Mouse (Mus musculus) liver, embryonic 16.5 days (tissue): ENCODE measurements around the gene Lrch3. TPM values are rescaled to one million over a fixed set of nuclear protein-coding genes. Genes with fewer than 3 reads are reported as not detected.

ENCODE experiments used
- ATAC-seq: fragments of 200-750 bp; cut with Nextera tagmentation; 2 replicates; pipeline ENCODE4 v1.8.0; 2017; ENCODE audit warnings: low read depth, mild to moderate bottlenecking, moderate number of reproducible peaks, moderate library complexity
- H3K27ac ChIP-seq: fragments of 300-500 bp; sonication (generic); 2 replicates; pipeline ENCODE4 v1.5.1; 2014; ENCODE audit warnings: mild to moderate bottlenecking, low read length
- H3K27me3 ChIP-seq: fragments of 300-500 bp; sonication (generic); 2 replicates; pipeline ENCODE4 v1.6.1; 2014; ENCODE audit warnings: low read depth, low read length, mixed read lengths; ENCODE audit not compliant: control insufficient read depth, insufficient read depth
- H3K36me3 ChIP-seq: fragments of 300-500 bp; sonication (generic); 2 replicates; pipeline ENCODE4 v1.6.1; 2014; ENCODE audit warnings: mild to moderate bottlenecking; ENCODE audit not compliant: control insufficient read depth, insufficient read depth
- H3K4me1 ChIP-seq: fragments of 300-500 bp; sonication (generic); 2 replicates; pipeline ENCODE4 v1.6.1; 2014; ENCODE audit warnings: low read depth, low read length, mixed read lengths; ENCODE audit not compliant: control insufficient read depth
- H3K4me2 ChIP-seq: fragments of 300-500 bp; sonication (generic); 2 replicates; pipeline ENCODE4 v1.6.1; 2014; ENCODE audit warnings: low read depth, low read length, mixed read lengths
- H3K4me3 ChIP-seq: fragments of 300-500 bp; sonication (generic); 2 replicates; pipeline ENCODE4 v1.5.1; 2014; ENCODE audit warnings: low read depth, mild to moderate bottlenecking, low read length
- H3K9ac ChIP-seq: fragments of 300-500 bp; sonication (generic); 2 replicates; pipeline ENCODE4 v1.6.1; 2014; ENCODE audit warnings: low read depth, low read length
- H3K9me3 ChIP-seq: fragments of 300-500 bp; sonication (generic); replicated peaks from 2 replicates; pipeline ENCODE4 v1.6.1; 2016; ENCODE audit warnings: low read length; ENCODE audit not compliant: control insufficient read depth
- WGBS: fragments of 180-500 bp; shearing (Covaris S2); extraction: QIAGEN DNeasy Blood & Tissue Kit; methylation state at CpG from one replicate; pipeline ENCODE4 v1.1.7; 2014; ENCODE audit not compliant: insufficient replicate concordance; 5-methylcytosine and 5-hydroxymethylcytosine counted together
- polyA plus RNA-seq: library from polyadenylated mRNA; unstranded; fragments of >200 nt; fragmentation: Nextera tagmentation; extraction: Ambion mirVana; gene quantifications from 2 replicates; pipeline ENCODE4 v1.2.1, GENCODE M21; 2015

Lrch3 gene
- polyA plus RNA-seq, 1 experiment from 2014 or later, result 5.1 TPM

DNA sequence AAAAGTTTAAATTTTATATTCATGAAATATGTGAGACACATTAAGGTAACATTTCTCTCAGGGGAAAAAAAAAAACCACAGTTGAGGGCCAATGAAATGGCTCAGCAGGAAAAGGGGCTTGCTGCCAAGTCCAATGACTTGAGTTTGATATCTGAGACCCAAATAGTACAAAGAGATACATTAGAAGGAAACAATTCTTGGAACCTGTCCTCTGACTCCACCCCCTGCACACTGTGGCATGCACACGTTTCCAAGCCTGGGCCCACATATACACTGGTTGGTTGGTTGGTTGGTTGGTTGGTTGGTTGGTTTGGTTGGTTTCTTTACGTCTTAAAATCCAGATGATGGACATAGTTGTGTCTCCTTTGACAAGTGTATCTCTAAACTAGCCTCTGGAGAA lies 102.1 kb downstream of the Lrch3 start:
- H3K4me3 ChIP-seq, result no peak overlapping the region
- H3K4me1 ChIP-seq, result no peaks in the 10 kb centered on the region
- no peak overlapping the region for H3K9ac ChIP-seq
- no peak overlapping the region for H3K4me2 ChIP-seq
- no peak overlapping the region for H3K27ac ChIP-seq
- peaks cover 8% of the 10 kb centered on the region; the same call in 1 of the 2 replicates for H3K36me3 ChIP-seq
- no peaks in the 10 kb centered on the region for H3K27me3 ChIP-seq
- ATAC-seq, result no peak
- no peaks in the 10 kb centered on the region for H3K9me3 ChIP-seq
- 64% methylated on average over 2 of the region's 2 CpGs for whole genome bisulfite sequencing

DNA sequence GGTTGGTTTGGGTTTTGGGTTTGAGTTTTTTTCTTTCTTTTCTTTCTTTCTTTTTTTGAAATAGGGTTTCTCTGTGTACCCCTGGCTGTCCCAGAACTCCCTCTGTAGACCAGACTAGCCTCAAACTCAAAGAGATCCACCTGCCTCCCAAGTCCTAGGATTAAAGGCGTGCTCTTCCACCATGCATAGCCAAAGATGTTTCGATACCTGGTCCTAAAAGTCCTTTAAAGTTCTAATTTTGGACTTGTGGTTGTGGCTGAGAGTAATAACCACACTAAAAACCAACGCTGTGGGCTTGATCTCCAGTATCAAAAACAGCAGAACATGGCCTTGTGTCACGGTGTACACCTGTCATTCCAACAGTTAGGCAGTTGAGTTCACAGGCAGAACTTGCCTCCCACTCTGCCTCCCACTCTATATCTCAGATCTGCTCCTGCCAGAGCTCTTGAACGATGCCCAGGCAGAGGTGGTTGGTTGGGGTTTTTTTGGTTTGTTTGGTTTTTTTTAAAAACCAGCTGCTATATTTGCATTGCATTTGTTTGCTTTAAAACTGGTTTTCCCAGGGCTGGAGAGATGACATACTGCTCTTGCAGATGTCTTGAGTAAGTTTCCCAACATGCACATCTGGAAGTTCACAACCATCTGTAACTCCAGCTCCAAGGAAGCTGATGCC lies 103.9 kb downstream of the Lrch3 start:
- H3K36me3 ChIP-seq, result peaks cover 4% of the 10 kb centered on the region; the same call in 1 of the 2 replicates
- H3K4me1 ChIP-seq, result no peaks in the 10 kb centered on the region
- H3K4me2 ChIP-seq, result no peak overlapping the region
- 62% methylated on average over 5 of the region's 5 CpGs for WGBS
- no peaks in the 10 kb centered on the region for H3K27me3 ChIP-seq
- H3K9ac ChIP-seq, result no peak overlapping the region
- no peak for ATAC-seq
- no peaks in the 10 kb centered on the region for H3K9me3 ChIP-seq
- H3K4me3 ChIP-seq, result no peak overlapping the region
- no peak overlapping the region for H3K27ac ChIP-seq

DNA sequence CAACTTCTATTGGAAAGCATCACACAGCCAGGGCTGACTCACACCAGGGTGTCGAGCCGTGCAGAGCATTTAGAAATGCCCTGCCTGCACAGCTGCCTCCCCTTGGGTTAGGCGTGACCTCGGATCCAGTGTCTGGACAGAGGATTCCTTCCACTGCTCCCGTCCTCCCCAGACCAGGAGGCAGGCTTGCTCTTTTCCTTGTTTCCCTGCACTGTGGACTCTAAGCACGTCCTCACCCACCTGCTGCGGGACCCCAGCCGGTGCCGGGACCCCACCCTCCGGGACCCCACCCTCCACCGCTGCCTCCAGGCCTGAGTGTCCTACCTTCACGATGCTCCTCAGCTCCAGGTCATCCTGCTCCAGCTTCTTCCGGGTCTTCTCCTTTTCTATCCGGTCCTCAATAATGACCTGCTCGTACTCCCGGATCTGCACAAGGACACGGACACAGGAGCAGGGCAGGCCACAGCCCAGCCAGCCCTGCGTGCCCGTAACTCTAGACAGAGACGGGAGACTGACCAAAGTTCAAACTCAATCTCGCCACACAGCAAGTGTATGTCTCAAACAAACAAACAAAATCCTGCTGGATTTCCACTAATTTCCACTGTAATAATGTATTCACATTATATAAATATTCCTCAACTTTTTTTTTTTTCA lies 105.3 kb downstream of the Lrch3 start:
- Histone ChIP-seq H3K9me3 (no peaks in the 10 kb centered on the region), H3K36me3 (no peaks in the 10 kb centered on the region), H3K4me2 (no peak overlapping the region), H3K27me3 (no peaks in the 10 kb centered on the region), H3K4me1 (no peaks in the 10 kb centered on the region), H3K9ac (no peak overlapping the region), H3K27ac (no peak overlapping the region), H3K4me3 (peak overlapping the region; percentile 18; the same call in 1 of the 2 replicates)
- 74% methylated on average over 21 of the region's 21 CpGs for WGBS
- 0 out of 2 replicates have a peak, but pooled peaks have one; percentile 30 for ATAC-seq

DNA sequence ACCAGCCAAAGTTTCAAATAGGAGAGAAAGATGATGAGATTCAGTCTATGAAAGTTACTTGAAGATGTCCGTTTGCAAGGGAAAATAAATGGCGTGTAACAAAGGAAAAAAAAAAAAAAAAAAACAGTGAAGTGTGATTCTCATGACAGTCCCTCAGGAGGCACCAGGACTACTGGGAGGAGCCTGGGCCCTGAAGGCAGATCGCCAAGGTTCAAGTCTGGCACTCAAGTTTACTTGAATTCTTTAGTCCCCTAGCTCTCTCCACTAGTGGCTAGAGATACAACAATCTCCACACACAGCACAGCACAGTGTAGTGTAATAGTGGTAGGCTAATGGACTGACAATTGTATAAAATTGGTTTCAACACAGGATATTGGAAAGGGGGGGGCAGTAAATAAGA lies 107.5 kb downstream of the Lrch3 start:
- H3K4me1 ChIP-seq, result no peaks in the 10 kb centered on the region
- H3K27me3 ChIP-seq, result no peaks in the 10 kb centered on the region
- no peak for ATAC-seq
- no peak overlapping the region for H3K4me2 ChIP-seq
- no peak overlapping the region for H3K27ac ChIP-seq
- 62% methylated on average over 3 of the region's 3 CpGs for WGBS
- H3K9ac ChIP-seq, result no peak overlapping the region
- no peaks in the 10 kb centered on the region for H3K36me3 ChIP-seq
- no peak overlapping the region for H3K4me3 ChIP-seq
- H3K9me3 ChIP-seq, result no peaks in the 10 kb centered on the region

DNA sequence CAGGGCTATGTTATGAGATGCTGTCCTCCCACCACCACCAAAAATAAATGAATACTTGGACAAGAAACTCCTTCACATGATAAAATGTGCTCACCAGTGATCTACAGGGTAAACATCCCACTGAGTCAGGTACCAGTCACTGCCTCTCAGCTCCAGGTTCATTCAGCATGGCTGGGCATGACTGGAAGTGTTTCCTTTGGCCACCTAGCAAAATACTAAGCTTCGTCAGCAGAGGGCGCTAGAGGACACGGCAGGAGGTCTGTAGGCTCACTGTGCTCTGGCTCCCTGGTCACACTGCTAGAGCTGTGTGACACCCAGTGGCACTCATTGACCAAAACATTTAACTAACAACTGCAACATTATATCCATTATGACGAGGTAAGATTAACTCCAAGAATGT lies 109.8 kb downstream of the Lrch3 start:
- ATAC-seq, result peak; percentile 69; the same call in 1 of the 2 replicates
- no peaks in the 10 kb centered on the region for H3K9me3 ChIP-seq

DNA sequence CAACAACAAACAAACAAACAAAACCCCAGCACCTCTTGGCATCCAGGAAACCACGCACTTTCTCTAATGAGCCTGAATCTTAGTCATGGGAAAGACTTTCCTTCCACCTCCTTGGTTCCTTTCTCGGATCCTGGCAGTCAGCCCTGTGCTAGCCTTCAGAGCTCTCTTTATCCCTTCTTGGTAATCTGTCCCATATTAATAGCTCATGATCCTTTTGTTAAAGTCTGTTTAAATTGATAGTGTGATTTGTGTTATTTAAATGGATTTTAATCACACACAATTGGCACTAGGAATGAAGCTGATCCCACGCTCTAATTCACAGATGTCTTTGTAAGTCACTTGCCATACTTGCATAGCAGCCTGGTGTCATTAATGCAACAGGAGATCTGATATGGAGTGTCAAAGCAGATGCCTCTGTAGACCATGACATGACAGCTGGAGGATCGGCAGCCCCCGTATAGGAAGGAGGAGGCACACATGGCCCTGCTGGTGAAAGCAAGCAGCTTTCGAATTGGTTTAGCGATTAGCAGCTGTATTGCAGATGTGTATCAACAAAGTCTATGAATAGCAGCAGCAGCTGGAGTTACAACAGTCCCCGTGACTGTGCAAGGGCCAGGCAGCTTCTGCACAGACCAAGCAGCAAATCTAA lies 110.7 kb downstream of the Lrch3 start:
- Histone ChIP-seq H3K27ac (no peak overlapping the region), H3K36me3 (no peaks in the 10 kb centered on the region), H3K4me1 (no peaks in the 10 kb centered on the region), H3K9me3 (no peaks in the 10 kb centered on the region), H3K9ac (no peak overlapping the region), H3K27me3 (no peaks in the 10 kb centered on the region), H3K4me3 (no peak overlapping the region), H3K4me2 (no peak overlapping the region)
- no peak for ATAC-seq
- 45% methylated on average over 8 of the region's 8 CpGs for WGBS

More for the DNA sequence above, 109.8 kb downstream of the Lrch3 start:
- 0% methylated on average over 4 of the region's 4 CpGs for WGBS
- Histone ChIP-seq H3K4me1 (no peaks in the 10 kb centered on the region), H3K27ac (no peak overlapping the region), H3K4me2 (no peak overlapping the region), H3K27me3 (no peaks in the 10 kb centered on the region), H3K4me3 (no peak overlapping the region), H3K9ac (no peak overlapping the region), H3K36me3 (no peaks in the 10 kb centered on the region)

DNA sequence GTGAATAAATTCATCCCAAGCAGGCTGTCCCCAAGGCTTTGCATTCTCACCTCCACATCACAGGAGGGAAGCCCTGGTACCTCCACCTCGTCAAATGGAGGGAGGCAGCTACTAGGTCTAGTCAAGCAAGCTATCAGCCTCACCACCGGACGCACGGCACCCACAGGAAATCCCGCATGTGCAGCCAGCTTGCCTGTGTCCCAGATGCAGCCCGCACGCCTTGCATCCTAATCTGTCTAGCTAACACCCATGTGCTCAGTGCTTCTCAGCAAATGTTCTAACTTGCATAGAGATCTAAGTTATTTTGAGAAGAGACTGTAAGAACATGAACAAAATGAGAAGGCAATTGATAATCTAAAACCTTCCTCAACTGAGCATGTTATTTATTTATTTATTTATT lies 112.5 kb downstream of the Lrch3 start:
- Histone ChIP-seq H3K9me3 (no peaks in the 10 kb centered on the region), H3K9ac (no peak overlapping the region), H3K36me3 (no peaks in the 10 kb centered on the region), H3K4me3 (no peak overlapping the region), H3K4me2 (no peak overlapping the region), H3K27ac (no peak overlapping the region), H3K4me1 (no peaks in the 10 kb centered on the region), H3K27me3 (no peaks in the 10 kb centered on the region)
- ATAC-seq, result no peak
- 37% methylated on average over 7 of the region's 7 CpGs for WGBS

DNA sequence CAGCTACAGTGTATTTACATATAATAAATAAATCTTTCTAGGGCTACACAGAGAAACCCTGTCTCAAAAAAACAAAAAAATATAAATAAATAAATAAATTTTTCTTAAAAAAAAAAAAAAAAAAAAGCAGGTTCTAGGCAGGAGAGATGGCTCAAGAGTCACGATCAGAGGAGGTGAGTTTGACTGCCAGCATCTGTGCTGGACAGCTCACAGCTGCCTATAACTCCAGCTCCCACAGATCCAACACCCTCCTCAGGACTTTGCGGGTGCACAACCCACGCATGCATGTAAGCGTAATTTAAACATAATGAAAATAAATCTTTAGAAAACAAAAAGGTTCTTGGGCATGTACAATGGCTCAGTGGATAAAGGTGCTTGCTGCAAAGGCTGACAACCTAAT lies 122.1 kb downstream of the Lrch3 start:
- Histone ChIP-seq H3K27ac (no peak overlapping the region), H3K36me3 (no peaks in the 10 kb centered on the region), H3K9me3 (no peaks in the 10 kb centered on the region), H3K4me3 (no peak overlapping the region), H3K4me2 (no peak overlapping the region), H3K9ac (no peak overlapping the region), H3K27me3 (no peaks in the 10 kb centered on the region), H3K4me1 (no peaks in the 10 kb centered on the region)
- no peak for ATAC-seq
- WGBS, result 79% methylated on average over 4 of the region's 4 CpGs

DNA sequence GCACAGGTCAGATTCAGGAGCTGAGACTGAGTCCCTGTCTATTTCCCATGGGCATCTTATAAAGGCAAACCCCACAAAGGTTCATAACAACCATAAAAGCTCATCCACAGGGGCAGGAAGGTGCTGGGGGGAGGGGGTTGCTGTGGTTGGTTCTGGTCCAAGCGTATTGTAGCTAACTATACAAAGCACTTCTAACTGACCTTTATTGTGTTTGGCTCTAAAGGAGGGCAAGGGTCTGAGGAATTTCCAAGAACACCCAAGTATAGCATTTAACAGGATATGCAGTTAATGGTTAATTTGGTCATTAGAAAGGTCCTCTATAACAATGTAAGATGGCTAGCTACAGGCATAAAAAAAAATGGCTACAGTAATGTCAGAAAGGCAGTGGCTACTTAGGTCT lies 128.8 kb downstream of the Lrch3 start:
- H3K9ac ChIP-seq, result no peak overlapping the region
- no peak overlapping the region for H3K4me3 ChIP-seq
- H3K4me1 ChIP-seq, result no peaks in the 10 kb centered on the region
- H3K9me3 ChIP-seq, result no peaks in the 10 kb centered on the region
- no peaks in the 10 kb centered on the region for H3K27me3 ChIP-seq
- WGBS, result 56% methylated on average over 1 of the region's 1 CpGs
- no peaks in the 10 kb centered on the region for H3K36me3 ChIP-seq
- no peak overlapping the region for H3K27ac ChIP-seq
- no peak overlapping the region for H3K4me2 ChIP-seq
- no peak for ATAC-seq
